In the genomic region with DNA sequence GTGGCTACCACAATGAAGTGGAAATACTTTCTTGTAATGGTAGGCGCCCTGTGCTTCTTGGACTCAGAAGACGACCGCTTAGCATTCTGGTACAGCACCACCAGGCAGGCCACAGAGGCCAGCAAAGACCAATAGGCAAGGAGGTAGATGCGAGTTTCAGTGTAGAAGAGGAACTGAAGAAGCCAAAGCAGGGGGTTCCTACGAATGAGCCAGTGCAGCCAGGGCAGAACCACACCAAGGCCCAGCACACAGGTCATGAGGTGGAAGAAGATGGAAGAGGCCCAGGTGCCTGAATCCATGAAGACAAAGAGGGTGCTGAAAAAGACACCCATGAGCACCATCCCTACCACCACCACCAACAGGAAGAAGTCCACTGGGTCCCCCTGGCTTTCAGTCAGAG, we compare ENCODE assay signal across 9 mouse cellular contexts. TPM values are rescaled to one million over a fixed set of nuclear protein-coding genes. Genes with fewer than 3 reads are reported as not detected.
DNase-seq lines count a peak whose midpoint lies in the region; ATAC-seq and TF ChIP-seq lines count a peak whose summit lies in the region.
"Had no signal": no experiment of that assay in that cellular context is flagged by ENCODE, and none has a peak within 500 bp of the region (broad histone marks: within the 10 kb centered on the region; RNA-seq: fewer than 3 reads in every experiment).

No protein-coding gene starts in this region.

- no peak overlapping the region for H3K27ac ChIP-seq in kidney, embryonic 16.5 days (ENCODE audit: low read length)
- H3K27ac ChIP-seq in embryonic facial prominence, embryonic 12.5 days: no peak overlapping the region
- H3K27ac ChIP-seq in intestine, postnatal 0 days (ENCODE audit: low read depth, low read length): no peak overlapping the region
- no peak overlapping the region for H3K27ac ChIP-seq in neural tube, embryonic 14.5 days (ENCODE audit: low read depth, low read length)

- no peak for ATAC-seq in kidney, embryonic 16.5 days (ENCODE audit: low FRiP score, low TSS enrichment)
- no peak for ATAC-seq in embryonic facial prominence, embryonic 12.5 days (ENCODE audit: insufficient number of reproducible peaks, insufficient read depth, low FRiP score, low TSS enrichment)
- no peak for ATAC-seq in intestine, postnatal 0 days
- ATAC-seq in neural tube, embryonic 14.5 days (ENCODE audit: low read depth): no peak

- peaks cover 23% of the 10 kb centered on the region for H3K4me1 ChIP-seq in kidney, embryonic 16.5 days (ENCODE audit: insufficient read depth, low read length)
- peaks cover 18% of the 10 kb centered on the region for H3K4me1 ChIP-seq in embryonic facial prominence, embryonic 12.5 days
- peaks cover 7% of the 10 kb centered on the region; the same call in 1 of the 2 replicates for H3K4me1 ChIP-seq in intestine, postnatal 0 days (replicated peaks; ENCODE audit: control insufficient read depth, insufficient read depth, low read length)
- H3K4me1 ChIP-seq in neural tube, embryonic 14.5 days (ENCODE audit: control insufficient read depth, insufficient read depth, low read length): peaks cover 14% of the 10 kb centered on the region

- H3K27me3 ChIP-seq in kidney, embryonic 16.5 days (ENCODE audit: insufficient read depth, low read length): no peaks in the 10 kb centered on the region
- no peaks in the 10 kb centered on the region for H3K27me3 ChIP-seq in embryonic facial prominence, embryonic 12.5 days
- no peaks in the 10 kb centered on the region for H3K27me3 ChIP-seq in intestine, postnatal 0 days (replicated peaks; ENCODE audit: control insufficient read depth, insufficient read depth, low read length)
- no peaks in the 10 kb centered on the region for H3K27me3 ChIP-seq in neural tube, embryonic 14.5 days (ENCODE audit: control insufficient read depth, insufficient read depth, low read length)

- H3K4me3 ChIP-seq in kidney, embryonic 16.5 days (ENCODE audit: low read length): peak overlapping the region; percentile 99
- peak overlapping the region; percentile 99 for H3K4me3 ChIP-seq in embryonic facial prominence, embryonic 12.5 days
- peak overlapping the region; percentile 87 for H3K4me3 ChIP-seq in intestine, postnatal 0 days (ENCODE audit: low read depth, low read length)
- H3K4me3 ChIP-seq in neural tube, embryonic 14.5 days (ENCODE audit: low read depth, low read length): peak overlapping the region; percentile 94; the same call in 1 of the 2 replicates

- no peaks in the 10 kb centered on the region for H3K9me3 ChIP-seq in kidney, embryonic 16.5 days (ENCODE audit: low read length)
- no peaks in the 10 kb centered on the region for H3K9me3 ChIP-seq in embryonic facial prominence, embryonic 12.5 days
- H3K9me3 ChIP-seq in intestine, postnatal 0 days (ENCODE audit: control insufficient read depth): no peaks in the 10 kb centered on the region
- no peaks in the 10 kb centered on the region for H3K9me3 ChIP-seq in neural tube, embryonic 14.5 days (ENCODE audit: control insufficient read depth, low read length)

- intact Hi-C loops in left cerebral cortex, postnatal 14 days (cut with DNase I): no loop called here

- H3K9ac ChIP-seq in kidney, embryonic 16.5 days (replicated peaks; ENCODE audit: low read length): peak overlapping the region; percentile 81; the same call in 1 of the 2 replicates
- H3K9ac ChIP-seq in embryonic facial prominence, embryonic 12.5 days: peak overlapping the region; percentile 91
- 0 out of 2 replicates have a peak overlapping the region, but pooled peaks have one; percentile 70 for H3K9ac ChIP-seq in intestine, postnatal 0 days (ENCODE audit: low read depth, low read length)
- H3K9ac ChIP-seq in neural tube, embryonic 14.5 days (replicated peaks; ENCODE audit: low read depth, low read length): no peak overlapping the region

- H3K36me3 ChIP-seq in kidney, embryonic 16.5 days (ENCODE audit: insufficient read depth, low read length): no peaks in the 10 kb centered on the region
- H3K36me3 ChIP-seq in embryonic facial prominence, embryonic 12.5 days: 0 out of 2 replicates have a peak, but pooled peaks cover 4% of the 10 kb centered on the region
- H3K36me3 ChIP-seq in intestine, postnatal 0 days (ENCODE audit: control insufficient read depth, insufficient read depth): 0 out of 2 replicates have a peak, but pooled peaks cover 5% of the 10 kb centered on the region
- no peaks in the 10 kb centered on the region for H3K36me3 ChIP-seq in neural tube, embryonic 14.5 days (ENCODE audit: control insufficient read depth, insufficient read depth, low read length)

- H3K4me2 ChIP-seq in kidney, embryonic 16.5 days (replicated peaks; ENCODE audit: low read depth, low read length): peak overlapping the region; percentile 94
- H3K4me2 ChIP-seq in embryonic facial prominence, embryonic 12.5 days (replicated peaks): peak overlapping the region; percentile 96
- peak overlapping the region; percentile 93 for H3K4me2 ChIP-seq in intestine, postnatal 0 days (replicated peaks; ENCODE audit: low read depth)
- peak overlapping the region; percentile 95 for H3K4me2 ChIP-seq in neural tube, embryonic 14.5 days (ENCODE audit: low read depth, low read length)

- 95% methylated on average over 5 of the region's 5 CpGs for WGBS in kidney, embryonic 16.5 days
- WGBS in embryonic facial prominence, embryonic 12.5 days: 96% methylated on average over 5 of the region's 5 CpGs
- WGBS in intestine, postnatal 0 days: 87% methylated on average over 5 of the region's 5 CpGs
- 89% methylated on average over 5 of the region's 5 CpGs for WGBS in neural tube, embryonic 14.5 days

- no peak for TF ChIP-seq CTCF in intestine, postnatal 0 days (IDR thresholded peaks at IDR 0.05; ENCODE audit: low read depth)

- DNase-seq in kidney, postnatal 10 days: no peak
- no peak for DNase-seq in left cerebral cortex, postnatal 14 days (ENCODE audit: low spot score in 2 of 2)
- DNase-seq in right cerebral cortex, adult 2 months (ENCODE audit: low spot score in 2 of 2): no peak
- no peak for DNase-seq in T-cell, adult 2 months (ENCODE audit: low spot score)

RNA-seq across cellular contexts. Expression of a gene that starts 1.1 kb away (rescaled TPM):
- 42.6 and 44.2 TPM in 2 replicates for polyA plus RNA-seq in kidney, embryonic 16.5 days (2015; fragmentation: Nextera tagmentation; extraction: Ambion mirVana)
- 29.6 and 31.0 TPM in 2 replicates for polyA plus RNA-seq in embryonic facial prominence, embryonic 12.5 days (2016; fragmentation: Nextera tagmentation; extraction: Ambion mirVana)
- polyA plus RNA-seq in intestine, postnatal 0 days (2015; fragmentation: Nextera tagmentation; extraction: Ambion mirVana): 23.7 and 24.7 TPM in 2 replicates
- 36.4 and 39.4 TPM in 2 replicates for polyA plus RNA-seq in neural tube, embryonic 14.5 days (2014; fragmentation: Nextera tagmentation; extraction: Ambion mirVana)
- total RNA-seq in left cerebral cortex, postnatal 14 days (2021): 10 to 100 TPM; 25.8 to 29.2 TPM

RNA-seq across cellular contexts. Expression of a gene that starts 1.2 kb away (rescaled TPM):
- 37.6 and 47.9 TPM in 2 replicates for polyA plus RNA-seq in kidney, embryonic 16.5 days (2015; fragmentation: Nextera tagmentation; extraction: Ambion mirVana)
- polyA plus RNA-seq in embryonic facial prominence, embryonic 12.5 days (2016; fragmentation: Nextera tagmentation; extraction: Ambion mirVana): 37.2 and 37.4 TPM in 2 replicates
- polyA plus RNA-seq in intestine, postnatal 0 days (2015; fragmentation: Nextera tagmentation; extraction: Ambion mirVana): 7.1 and 9.1 TPM in 2 replicates
- 21.8 and 25.3 TPM in 2 replicates for polyA plus RNA-seq in neural tube, embryonic 14.5 days (2014; fragmentation: Nextera tagmentation; extraction: Ambion mirVana)
- 10 to 100 TPM; 20.2 to 20.9 TPM for total RNA-seq in left cerebral cortex, postnatal 14 days (2021)

RNA-seq across cellular contexts. Expression of a gene that starts 4.2 kb away (rescaled TPM):
- polyA plus RNA-seq in kidney, embryonic 16.5 days (2015; fragmentation: Nextera tagmentation; extraction: Ambion mirVana): not detected in 2 replicates
- not detected in 2 replicates for polyA plus RNA-seq in embryonic facial prominence, embryonic 12.5 days (2016; fragmentation: Nextera tagmentation; extraction: Ambion mirVana)
- not detected in 2 replicates for polyA plus RNA-seq in intestine, postnatal 0 days (2015; fragmentation: Nextera tagmentation; extraction: Ambion mirVana)
- not detected in 2 replicates for polyA plus RNA-seq in neural tube, embryonic 14.5 days (2014; fragmentation: Nextera tagmentation; extraction: Ambion mirVana)
- not detected for total RNA-seq in left cerebral cortex, postnatal 14 days (2021)
- total RNA-seq: gastrocnemius, postnatal 4 days had no signal

RNA-seq across cellular contexts. Expression of a gene that starts 19.0 kb away (rescaled TPM):
- 15.8 and 16.0 TPM in 2 replicates for polyA plus RNA-seq in kidney, embryonic 16.5 days (2015; fragmentation: Nextera tagmentation; extraction: Ambion mirVana)
- 3.5 and 3.8 TPM in 2 replicates for polyA plus RNA-seq in embryonic facial prominence, embryonic 12.5 days (2016; fragmentation: Nextera tagmentation; extraction: Ambion mirVana)
- 3.1 and 3.7 TPM in 2 replicates for polyA plus RNA-seq in intestine, postnatal 0 days (2015; fragmentation: Nextera tagmentation; extraction: Ambion mirVana)
- polyA plus RNA-seq in neural tube, embryonic 14.5 days (2014; fragmentation: Nextera tagmentation; extraction: Ambion mirVana): 4.5 and 5.1 TPM in 2 replicates
- total RNA-seq in left cerebral cortex, postnatal 14 days (2021): 10 to 100 TPM; 14.1 to 25.7 TPM

RNA-seq across cellular contexts. Expression of a gene that starts 44.6 kb away (rescaled TPM):
- 0.45 TPM in 2 replicates for polyA plus RNA-seq in kidney, embryonic 16.5 days (2015; fragmentation: Nextera tagmentation; extraction: Ambion mirVana)
- 0.09 and 0.14 TPM in 2 replicates for polyA plus RNA-seq in embryonic facial prominence, embryonic 12.5 days (2016; fragmentation: Nextera tagmentation; extraction: Ambion mirVana)
- polyA plus RNA-seq in intestine, postnatal 0 days (2015; fragmentation: Nextera tagmentation; extraction: Ambion mirVana): 0.03 and 0.04 TPM in 2 replicates
- polyA plus RNA-seq in neural tube, embryonic 14.5 days (2014; fragmentation: Nextera tagmentation; extraction: Ambion mirVana): 0.15 and 0.17 TPM in 2 replicates
- 1 to 10 TPM; 7.2 to 9.7 TPM for total RNA-seq in left cerebral cortex, postnatal 14 days (2021)
